Mouse (Mus musculus): ENCODE measurements around the gene Gm27021.

- TF ChIP-seq CTCF (IDR thresholded peaks at IDR 0.05; ENCODE audit: borderline replicate concordance, insufficient read depth, low read length) (no peak), POLR2A (IDR thresholded peaks at IDR 0.05; ENCODE audit: low read depth, low read length) (no peak)
These were observed 37.0 kb downstream of the Gm27021 start for GRCm38 (mm10) chr8:120630848-120631247.
